Mouse (Mus musculus) forebrain, embryonic 11.5 days (tissue): ENCODE data around the gene Plaur. TPM values are rescaled to one million over a fixed set of nuclear protein-coding genes. Genes with fewer than 3 reads are reported as not detected.

Experiments used
- ATAC-seq: fragments of 200-750 bp; cut with Nextera tagmentation; replicated peaks from 2 replicates; pipeline ENCODE4 v1.8.0; 2017; ENCODE audit warnings: moderate TSS enrichment; ENCODE audit not compliant: low FRiP score
- DNase-seq: peaks from one replicate; pipeline ENCODE4 v3.0.0-alpha.2; 2017; ENCODE audit warnings: low spot score
- H3K27ac ChIP-seq: fragments of 300-500 bp; sonication (generic); 2 replicates; pipeline ENCODE4 v1.5.1; 2014; ENCODE audit warnings: low read depth, low read length
- H3K27me3 ChIP-seq: fragments of 300-500 bp; sonication (generic); 2 replicates; pipeline ENCODE4 v1.6.1; 2014; ENCODE audit warnings: mild to moderate bottlenecking, low read length, mixed read lengths; ENCODE audit not compliant: control insufficient read depth, insufficient read depth
- H3K36me3 ChIP-seq: fragments of 300-500 bp; sonication (generic); 2 replicates; pipeline ENCODE4 v1.6.1; 2014; ENCODE audit warnings: mild to moderate bottlenecking, low read length, moderate library complexity, mixed read lengths; ENCODE audit not compliant: control insufficient read depth, insufficient read depth
- H3K4me1 ChIP-seq: fragments of 300-500 bp; sonication (generic); replicated peaks from 2 replicates; pipeline ENCODE4 v1.6.1; 2014; ENCODE audit warnings: low read length, mixed read lengths; ENCODE audit not compliant: control insufficient read depth, insufficient read depth
- H3K4me2 ChIP-seq: fragments of 300-500 bp; sonication (generic); 2 replicates; pipeline ENCODE4 v1.6.1; 2014; ENCODE audit warnings: low read depth, mild to moderate bottlenecking, low read length, moderate library complexity, mixed read lengths; ENCODE audit not compliant: severe bottlenecking
- H3K4me3 ChIP-seq: fragments of 300-500 bp; sonication (generic); 2 replicates; pipeline ENCODE4 v1.5.1; 2014; ENCODE audit warnings: low read depth, low read length
- H3K9ac ChIP-seq: fragments of 300-500 bp; sonication (generic); 2 replicates; pipeline ENCODE4 v1.6.1; 2014; ENCODE audit warnings: low read length
- H3K9me3 ChIP-seq: fragments of 300-500 bp; sonication (generic); 2 replicates; pipeline ENCODE4 v1.6.1; 2016; ENCODE audit warnings: low read length, mixed read lengths; ENCODE audit not compliant: control insufficient read depth
- WGBS: fragments of 180-500 bp; shearing (Covaris S2); extraction: QIAGEN DNeasy Blood & Tissue Kit; methylation state at CpG from one replicate; pipeline ENCODE4 v1.1.7; 2014; 5-methylcytosine and 5-hydroxymethylcytosine counted together
- polyA plus RNA-seq: library from polyadenylated mRNA; unstranded; fragments of >200 nt; fragmentation: Nextera tagmentation; extraction: Ambion mirVana; gene quantifications from 2 replicates; pipeline ENCODE4 v1.2.1, GENCODE M21; 2014

Gene Plaur
- polyA plus RNA-seq, 1 experiment from 2014 or later = 1.1 TPM

DNA sequence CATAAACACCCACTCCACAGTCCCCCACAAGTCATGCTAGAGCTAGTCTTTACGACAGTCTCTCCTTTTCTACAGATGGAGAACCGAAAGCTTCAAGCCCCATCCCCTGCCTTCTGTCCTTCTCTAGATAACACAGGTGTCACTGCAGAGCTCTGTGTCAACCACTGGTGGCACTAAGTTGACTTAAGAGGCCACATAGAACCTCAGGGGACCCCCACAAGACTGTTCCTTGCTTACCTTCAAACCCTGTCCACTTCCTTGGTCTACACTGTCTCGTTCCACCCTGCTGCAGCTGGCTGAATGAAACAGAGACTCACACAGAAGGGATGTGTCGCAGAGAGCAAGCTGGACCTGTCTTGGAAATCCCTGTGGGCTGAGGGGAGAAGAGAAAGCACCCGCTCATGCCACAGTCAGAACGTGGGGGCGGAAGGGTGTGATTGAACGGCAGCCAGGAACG, 10.4 kb upstream of the Plaur start, which contains the start of gene Irgc1:
TSS of gene Irgc1 (minus strand) at position 443 of the 457 bp plus-strand sequence.
- no peaks in the 10 kb centered on the region for H3K9me3 ChIP-seq
- H3K36me3 ChIP-seq = no peaks in the 10 kb centered on the region
- no peaks in the 10 kb centered on the region for H3K27me3 ChIP-seq
- H3K9ac ChIP-seq = no peak within 1 kb of the TSS
- H3K27ac ChIP-seq = no peak within 1 kb of the TSS
- ATAC-seq (no peak), DNase-seq (no peak)
- H3K4me2 ChIP-seq = no peak within 1 kb of the TSS
- WGBS = 88% methylated on average over 9 of the region's 9 CpGs
- H3K4me3 ChIP-seq = no peak within 1 kb of the TSS
- no peaks in the 10 kb centered on the region for H3K4me1 ChIP-seq

DNA sequence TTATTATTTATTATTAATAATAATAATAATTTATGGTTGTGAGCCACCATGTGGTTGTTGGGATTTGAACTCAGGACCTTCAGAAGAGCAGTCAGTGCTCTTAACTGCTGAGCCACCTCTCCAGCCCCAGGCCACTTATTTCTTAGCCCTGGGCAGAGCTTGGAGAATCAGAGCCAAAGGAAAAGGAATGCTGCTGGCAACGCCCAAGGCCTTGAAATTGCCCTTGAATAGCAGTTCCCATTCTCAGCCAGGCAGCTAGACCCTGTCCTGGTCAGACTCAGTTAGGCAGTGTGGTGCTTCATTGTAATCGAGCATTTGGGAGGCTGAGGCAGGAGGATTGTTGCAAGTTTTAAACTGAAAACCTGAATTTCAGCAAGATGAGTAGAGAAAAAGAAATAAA, 8.1 kb upstream of the Plaur start:
- Histone ChIP-seq H3K27ac (no peak overlapping the region), H3K9ac (no peak overlapping the region), H3K4me2 (no peak overlapping the region), H3K36me3 (no peaks in the 10 kb centered on the region), H3K4me3 (no peak overlapping the region), H3K4me1 (no peaks in the 10 kb centered on the region), H3K27me3 (no peaks in the 10 kb centered on the region), H3K9me3 (no peaks in the 10 kb centered on the region)
- no peak for DNase-seq
- ATAC-seq = no peak
- 71% methylated on average over 2 of the region's 2 CpGs for WGBS

DNA sequence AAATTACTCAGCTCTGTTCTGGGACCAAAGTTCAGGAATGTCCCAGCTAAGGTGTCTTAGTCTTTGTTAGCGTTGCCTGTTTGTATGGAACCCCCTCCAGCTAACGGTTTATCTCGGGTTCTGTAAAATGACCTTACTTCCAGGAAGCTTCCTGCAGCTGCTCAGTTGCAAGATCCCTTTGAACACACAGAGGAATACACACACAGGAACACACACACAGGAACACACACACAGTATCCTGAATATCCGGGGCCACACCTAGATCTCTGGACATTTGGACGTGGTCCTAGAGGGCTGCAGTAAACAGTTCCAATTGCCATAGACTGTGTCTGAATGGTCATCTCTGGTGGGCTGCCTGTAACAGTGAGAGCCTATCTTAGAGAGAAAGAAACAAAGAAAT, 6.6 kb upstream of the Plaur start:
- 89% methylated on average over 5 of the region's 5 CpGs for WGBS
- Histone ChIP-seq H3K9ac (no peak overlapping the region), H3K4me2 (no peak overlapping the region), H3K27ac (no peak overlapping the region), H3K27me3 (no peaks in the 10 kb centered on the region), H3K9me3 (no peaks in the 10 kb centered on the region), H3K4me1 (no peaks in the 10 kb centered on the region), H3K4me3 (no peak overlapping the region), H3K36me3 (no peaks in the 10 kb centered on the region)
- no peak for DNase-seq
- ATAC-seq = no peak

DNA sequence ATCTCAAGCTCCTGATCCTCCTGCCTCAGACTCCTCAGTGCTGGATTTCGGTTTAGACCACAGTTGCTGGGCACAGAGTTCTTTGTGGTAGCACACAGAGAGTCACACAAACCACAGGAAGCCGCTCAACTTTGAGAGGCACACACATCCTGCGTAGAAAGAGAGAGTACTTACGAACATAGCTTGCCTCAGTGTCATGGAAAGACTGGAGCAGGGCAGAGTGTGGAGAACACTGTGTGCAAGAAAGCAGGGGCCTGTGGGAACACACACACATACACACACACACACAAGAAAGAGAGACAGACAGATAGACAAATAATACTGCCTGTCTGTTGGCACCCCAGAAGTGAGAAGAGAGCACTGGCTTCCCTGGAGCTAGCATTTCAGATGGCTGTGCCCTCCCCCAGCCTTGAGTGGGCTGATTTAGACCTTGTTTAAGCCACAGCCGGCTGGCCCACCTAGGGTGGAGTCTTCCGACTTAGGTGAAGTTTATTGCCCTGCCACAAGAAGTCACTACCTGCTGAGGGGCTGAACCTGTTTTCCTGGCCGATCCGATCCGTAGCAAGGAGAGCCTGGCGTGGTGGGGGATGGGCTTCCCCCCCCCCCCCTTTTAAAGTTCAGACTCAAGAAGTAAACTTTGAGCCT, 4.4 kb upstream of the Plaur start:
- 75% methylated on average over 10 of the region's 10 CpGs for WGBS
- no peak for DNase-seq

DNA sequence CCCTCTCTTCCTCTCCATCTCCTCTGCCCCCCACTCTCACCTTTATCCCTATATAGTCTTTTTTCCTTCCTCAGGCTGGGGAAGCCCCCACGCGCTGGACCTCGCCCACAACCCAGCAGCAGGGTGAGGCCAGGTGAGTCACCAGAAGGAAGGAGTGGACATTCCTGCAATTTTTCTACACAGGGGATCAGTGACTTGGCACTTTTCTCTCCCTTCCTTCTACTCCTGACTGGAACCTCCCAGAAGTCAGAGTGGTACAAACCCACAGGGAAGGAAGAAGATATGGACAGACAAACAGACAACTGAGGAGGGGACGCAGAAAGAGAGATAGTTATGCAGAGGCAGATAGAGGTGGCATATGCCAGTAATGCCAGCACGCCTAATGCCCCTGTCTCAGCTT, 2.8 kb upstream of the Plaur start:
- Histone ChIP-seq H3K4me2 (no peak overlapping the region), H3K4me3 (no peak overlapping the region)
- no peak for DNase-seq

More for the DNA sequence above, 4.4 kb upstream of the Plaur start:
- H3K4me3 ChIP-seq = no peak overlapping the region
- H3K36me3 ChIP-seq = no peaks in the 10 kb centered on the region
- no peak for ATAC-seq
- H3K27ac ChIP-seq = no peak overlapping the region
- peaks cover 2% of the 10 kb centered on the region; the same call in 1 of the 2 replicates for H3K27me3 ChIP-seq
- H3K9me3 ChIP-seq = no peaks in the 10 kb centered on the region
- peaks cover 3% of the 10 kb centered on the region; the same call in 1 of the 2 replicates for H3K4me1 ChIP-seq
- H3K9ac ChIP-seq = no peak overlapping the region
- H3K4me2 ChIP-seq = no peak overlapping the region

DNA sequence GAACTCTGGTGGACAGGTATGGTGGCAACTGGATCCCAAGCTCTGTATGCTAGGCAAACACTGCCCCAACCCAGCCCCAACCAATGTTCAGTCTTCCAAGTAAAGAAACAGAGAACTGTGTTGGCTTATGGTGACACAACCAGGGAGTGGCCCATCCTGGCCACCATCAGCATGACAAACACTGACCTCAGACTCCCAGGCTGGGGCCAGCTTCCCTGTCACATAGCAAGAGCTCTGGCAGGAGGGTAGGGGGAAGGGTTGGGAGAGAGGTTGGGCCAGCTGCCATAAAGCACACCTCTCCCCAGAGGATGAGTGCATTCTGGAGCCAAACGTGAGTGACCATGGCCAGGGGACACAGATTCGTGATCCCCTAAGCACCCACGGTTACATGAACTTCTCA, 2.4 kb upstream of the Plaur start:
- Histone ChIP-seq H3K27me3 (peaks cover 2% of the 10 kb centered on the region; the same call in 1 of the 2 replicates), H3K27ac (no peak overlapping the region), H3K4me1 (peaks cover 3% of the 10 kb centered on the region; the same call in 1 of the 2 replicates), H3K9ac (no peak overlapping the region), H3K4me3 (no peak overlapping the region), H3K9me3 (no peaks in the 10 kb centered on the region), H3K4me2 (no peak overlapping the region), H3K36me3 (no peaks in the 10 kb centered on the region)
- ATAC-seq (no peak), DNase-seq (no peak)
- 85% methylated on average over 3 of the region's 3 CpGs for WGBS

More for the DNA sequence above, 2.8 kb upstream of the Plaur start:
- ATAC-seq = no peak
- no peak overlapping the region for H3K9ac ChIP-seq
- H3K27me3 ChIP-seq = peaks cover 2% of the 10 kb centered on the region; the same call in 1 of the 2 replicates
- WGBS = 76% methylated on average over 5 of the region's 5 CpGs
- H3K9me3 ChIP-seq = no peaks in the 10 kb centered on the region
- no peak overlapping the region for H3K27ac ChIP-seq
- peaks cover 3% of the 10 kb centered on the region; the same call in 1 of the 2 replicates for H3K4me1 ChIP-seq
- no peaks in the 10 kb centered on the region for H3K36me3 ChIP-seq

DNA sequence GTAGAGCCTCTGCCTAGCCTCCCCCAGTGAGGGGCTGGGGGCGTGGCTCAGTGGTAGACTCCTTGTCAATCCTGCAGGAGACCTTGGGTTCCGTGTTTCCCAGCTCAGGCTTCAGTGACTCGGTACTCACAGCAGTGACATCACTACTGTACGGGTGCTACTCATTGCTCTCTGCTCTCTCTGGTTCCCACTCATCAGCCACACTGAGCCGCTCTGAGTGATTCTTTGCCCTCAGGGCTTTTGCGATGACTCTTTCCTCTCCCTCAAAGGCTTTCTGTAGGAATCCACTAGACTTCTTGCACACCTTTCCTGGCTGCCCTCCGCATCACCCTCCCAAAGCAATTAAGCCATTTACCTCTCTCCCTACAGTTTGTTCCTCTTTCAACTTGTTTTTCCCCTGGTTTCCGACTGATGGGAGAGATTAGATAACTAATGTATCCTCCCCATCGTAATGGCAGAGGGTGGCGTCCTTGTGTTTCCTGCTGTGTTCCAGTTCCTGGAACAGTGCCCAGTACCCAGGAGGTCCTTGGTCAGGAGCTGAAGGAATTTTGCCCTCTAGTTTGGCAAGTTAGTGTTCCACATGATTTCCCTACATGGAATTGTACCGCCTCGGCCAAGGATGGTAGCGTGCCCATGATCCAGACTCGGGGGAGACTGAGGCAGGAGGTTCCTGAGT, 770 bp upstream of the Plaur start:
- DNase-seq (no peak), ATAC-seq (no peak)
- Histone ChIP-seq H3K4me1 (peaks cover 3% of the 10 kb centered on the region; the same call in 1 of the 2 replicates), H3K27me3 (peaks cover 2% of the 10 kb centered on the region; the same call in 1 of the 2 replicates), H3K27ac (no peak overlapping the region), H3K36me3 (no peaks in the 10 kb centered on the region), H3K4me2 (no peak overlapping the region), H3K9me3 (no peaks in the 10 kb centered on the region), H3K9ac (no peak overlapping the region), H3K4me3 (no peak overlapping the region)
- 73% methylated on average over 14 of the region's 14 CpGs for WGBS

DNA sequence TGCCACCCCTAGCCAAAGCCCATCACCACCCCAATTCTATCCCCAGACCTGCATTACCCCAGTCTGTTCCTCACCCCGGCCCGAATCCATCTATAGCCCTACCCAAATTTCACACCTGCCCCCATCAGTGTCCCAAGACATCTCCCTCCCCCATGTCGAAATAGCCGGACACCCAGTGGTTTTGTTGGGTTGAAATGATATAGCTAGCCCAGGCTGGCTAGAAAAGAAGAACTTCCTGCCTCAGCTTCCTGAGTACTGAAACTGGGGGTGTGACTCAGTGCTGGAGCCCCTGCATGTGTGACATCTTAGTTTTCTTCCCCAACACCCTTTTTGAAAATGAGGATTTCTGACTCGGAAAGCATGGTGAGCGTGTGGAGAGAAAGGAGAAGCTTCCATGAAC, 4.6 kb downstream of the Plaur start:
- DNase-seq (no peak), ATAC-seq (no peak)
- peaks cover 4% of the 10 kb centered on the region; the same call in 1 of the 2 replicates for H3K9me3 ChIP-seq
- 79% methylated on average over 6 of the region's 6 CpGs for WGBS
- H3K36me3 ChIP-seq = no peaks in the 10 kb centered on the region
- H3K4me2 ChIP-seq = no peak overlapping the region
- H3K4me3 ChIP-seq = no peak overlapping the region
- H3K27me3 ChIP-seq = peaks cover 2% of the 10 kb centered on the region; the same call in 1 of the 2 replicates
- H3K27ac ChIP-seq = no peak overlapping the region
- H3K4me1 ChIP-seq = peaks cover 3% of the 10 kb centered on the region; the same call in 1 of the 2 replicates
- no peak overlapping the region for H3K9ac ChIP-seq
